Mouse (Mus musculus) right cerebral cortex, postnatal 25 days (tissue): ENCODE results near the gene Gm28360.
"Not testable (repeated sequence)": the region's sequence is repeated elsewhere in the genome, so short reads cannot be mapped to it uniquely, and the experiment has no call there.

Source experiments
- DNase-seq: peaks from one replicate; pipeline ENCODE4 v3.0.0; 2022

The Gm28360 gene

DNA sequence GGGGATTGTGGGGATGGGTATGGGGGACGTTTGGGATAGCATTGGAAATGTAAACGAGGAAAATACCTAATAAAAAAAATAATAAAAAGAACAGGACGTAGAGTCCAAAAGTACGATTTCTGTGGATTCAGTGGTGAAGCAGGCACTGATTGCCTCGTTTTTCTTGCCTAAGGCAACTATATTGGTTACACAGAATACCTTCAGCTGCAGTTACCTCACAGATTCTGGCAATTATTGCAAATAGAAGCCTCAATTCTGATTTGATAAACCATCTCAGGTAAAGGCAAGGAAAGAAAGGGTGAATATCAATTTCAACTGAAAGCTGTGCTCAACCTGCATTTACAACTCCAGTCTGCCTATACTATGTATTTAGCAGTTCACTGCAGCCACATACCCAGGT lies at the start of gene Gm28360:
Gene Gm28360 (plus strand): TSS at position 301 of the 400 bp plus-strand sequence.
- not testable (repeated sequence) for DNase-seq

DNA sequence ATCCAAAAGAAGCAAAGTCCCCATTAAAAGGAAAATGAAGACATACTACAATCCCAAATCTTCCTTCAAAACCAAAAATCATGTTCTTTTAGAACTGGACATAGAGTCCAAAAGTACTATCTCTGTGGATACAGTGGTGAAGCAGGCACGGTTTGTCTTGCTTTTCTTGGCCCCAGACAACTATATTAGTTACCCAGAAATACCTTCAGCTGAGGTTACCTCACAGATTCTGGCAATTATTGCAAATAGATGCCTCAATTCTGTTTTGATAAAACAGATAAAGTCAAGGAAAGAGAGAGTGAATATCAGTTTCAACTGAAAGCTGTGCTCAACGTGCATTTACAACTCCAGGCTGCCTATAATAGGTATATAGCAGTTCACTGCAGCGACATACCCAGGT lies 49.0 kb upstream of the Gm28360 start, which contains the start of gene B020011L13Rik:
Gene B020011L13Rik (plus strand): TSS at position 301 of the 400 bp plus-strand sequence.
- DNase-seq, result not testable (repeated sequence)

DNA sequence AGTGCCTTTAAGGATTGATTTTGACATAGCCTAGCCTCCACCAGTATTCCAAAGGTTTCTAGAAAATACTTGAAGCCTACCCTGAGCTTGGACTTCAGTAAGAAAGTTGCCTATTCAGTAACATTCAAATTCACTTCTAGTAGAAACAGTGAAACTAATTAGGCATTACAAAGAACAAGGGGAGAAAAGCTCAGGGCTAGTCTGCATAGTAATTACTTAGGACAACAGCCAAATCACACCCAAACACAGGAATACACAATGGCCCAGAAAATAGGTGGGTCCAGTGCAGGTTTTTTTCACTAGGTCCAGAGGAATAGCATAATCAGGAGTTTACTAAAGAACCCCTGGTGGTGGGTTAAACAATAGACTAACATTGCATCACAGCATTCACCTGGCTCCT lies 13.6 kb upstream of the Gm28360 start:
- not testable (repeated sequence) for DNase-seq

DNA sequence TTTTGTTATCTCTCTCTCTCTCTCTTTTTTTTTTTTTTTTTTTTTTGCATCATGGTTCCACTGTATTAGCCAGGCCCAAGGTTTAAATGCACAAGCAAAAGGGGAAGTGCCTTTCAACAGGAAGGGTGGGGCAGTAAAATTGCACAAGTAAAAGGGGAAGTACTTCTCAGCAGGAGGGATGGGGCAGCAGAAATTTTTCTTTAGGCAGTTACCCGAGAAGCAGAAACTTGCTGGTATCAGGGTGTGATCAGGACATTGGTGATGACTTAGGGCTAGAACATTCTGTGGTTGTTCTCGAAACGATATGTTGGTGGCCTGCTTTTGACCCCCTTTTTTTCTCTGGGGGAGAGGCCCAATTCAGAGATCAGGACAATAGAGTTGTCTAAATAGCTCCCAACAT lies 21.8 kb downstream of the Gm28360 start:
- not testable (repeated sequence) for DNase-seq
